Mouse (Mus musculus): ENCODE measurements at regions not wholly inside any gene's neighbourhood (a gene's known extent, or its start where the extent isn't known, plus 50 kb on each side); places are given as distances from the start of the nearest gene placed in this dataset.

DNA sequence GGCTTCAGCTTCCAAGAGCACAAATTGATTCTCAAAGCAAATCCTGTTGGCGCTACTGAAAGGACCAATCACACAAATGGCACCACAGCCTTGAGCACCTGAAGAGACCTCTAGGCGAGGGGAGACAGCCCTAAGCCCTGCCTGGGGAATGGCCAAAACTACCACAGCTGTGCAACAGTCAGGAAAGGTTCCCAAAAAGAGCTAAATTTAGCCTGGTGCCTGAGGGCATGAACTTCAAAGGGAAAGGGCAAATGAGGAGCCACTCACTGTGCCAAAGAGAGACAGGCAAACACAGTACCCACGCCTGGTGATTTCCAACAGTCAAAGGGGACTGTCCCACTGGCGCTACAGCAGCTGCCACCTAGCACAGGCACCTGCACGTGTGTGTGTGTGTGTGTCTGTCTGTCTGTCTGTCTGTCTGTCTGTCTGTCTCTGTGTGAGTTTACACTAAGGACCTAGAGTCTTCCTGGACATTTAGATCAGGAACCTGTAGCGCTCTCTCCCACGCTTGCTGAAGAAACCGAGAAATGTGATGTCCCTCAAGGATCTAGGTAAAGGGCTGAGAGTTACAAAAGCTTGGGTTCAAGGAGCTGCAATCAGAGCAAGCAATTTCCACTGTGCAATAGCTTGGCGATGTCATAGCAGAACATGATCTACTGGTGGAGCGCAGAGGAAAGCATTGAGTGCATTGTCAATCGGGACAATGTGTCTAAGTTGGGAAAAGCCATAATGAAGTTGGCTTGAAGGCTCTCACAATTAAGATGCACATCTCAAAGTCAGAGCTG lies 90.8 kb upstream of the Teddm2 start:
- WGBS, result 90% methylated on average over 11 of the region's 11 CpGs
- Histone ChIP-seq H3K9me3 (ENCODE audit: control insufficient read depth, low read length) (no peaks in the 10 kb centered on the region; the same call in 1 of the 2 replicates), H3K27me3 (ENCODE audit: control insufficient read depth, insufficient read depth, low read length) (no peaks in the 10 kb centered on the region), H3K9ac (replicated peaks; ENCODE audit: low read depth, low read length) (no peak overlapping the region), H3K4me3 (ENCODE audit: low read depth, low read length) (no peak overlapping the region), H3K27ac (ENCODE audit: low read depth, low read length) (no peak overlapping the region), H3K4me1 (ENCODE audit: control insufficient read depth, insufficient read depth, low read length) (no peaks in the 10 kb centered on the region), H3K4me2 (ENCODE audit: low read depth, low read length) (no peak overlapping the region), H3K36me3 (ENCODE audit: control insufficient read depth, insufficient read depth, low read length) (no peaks in the 10 kb centered on the region)
- no peak for ATAC-seq (ENCODE audit: low read depth)

DNA sequence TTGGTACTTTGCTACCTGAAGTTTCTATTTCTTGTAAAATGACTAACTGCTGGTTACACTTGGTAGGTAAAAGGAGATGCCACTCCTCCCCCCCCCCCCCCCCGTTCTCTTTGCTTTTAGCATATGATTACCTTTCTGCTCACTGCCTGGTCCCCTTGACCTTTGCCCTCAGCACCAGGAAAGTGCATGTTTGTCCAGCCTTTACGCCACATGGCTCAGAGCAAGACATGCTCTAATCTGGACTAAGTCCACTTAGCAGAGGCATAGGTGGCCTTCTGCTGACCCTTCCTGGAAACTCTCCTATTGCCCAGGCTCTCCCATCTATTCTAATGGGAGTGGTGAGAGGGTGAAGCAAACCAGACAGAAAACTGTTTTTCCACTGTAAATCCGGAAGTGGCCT lies 92.4 kb upstream of the Teddm2 start:
- Histone ChIP-seq H3K4me1 (ENCODE audit: control insufficient read depth, insufficient read depth, low read length) (no peaks in the 10 kb centered on the region), H3K4me2 (ENCODE audit: low read depth, low read length) (no peak overlapping the region), H3K9ac (replicated peaks; ENCODE audit: low read depth, low read length) (no peak overlapping the region), H3K27ac (ENCODE audit: low read depth, low read length) (no peak overlapping the region), H3K9me3 (ENCODE audit: control insufficient read depth, low read length) (no peaks in the 10 kb centered on the region; the same call in 1 of the 2 replicates), H3K36me3 (ENCODE audit: control insufficient read depth, insufficient read depth, low read length) (no peaks in the 10 kb centered on the region), H3K4me3 (ENCODE audit: low read depth, low read length) (no peak overlapping the region), H3K27me3 (ENCODE audit: control insufficient read depth, insufficient read depth, low read length) (no peaks in the 10 kb centered on the region)
- ATAC-seq (ENCODE audit: low read depth), result no peak
- WGBS, result 83% methylated on average over 3 of the region's 3 CpGs

DNA sequence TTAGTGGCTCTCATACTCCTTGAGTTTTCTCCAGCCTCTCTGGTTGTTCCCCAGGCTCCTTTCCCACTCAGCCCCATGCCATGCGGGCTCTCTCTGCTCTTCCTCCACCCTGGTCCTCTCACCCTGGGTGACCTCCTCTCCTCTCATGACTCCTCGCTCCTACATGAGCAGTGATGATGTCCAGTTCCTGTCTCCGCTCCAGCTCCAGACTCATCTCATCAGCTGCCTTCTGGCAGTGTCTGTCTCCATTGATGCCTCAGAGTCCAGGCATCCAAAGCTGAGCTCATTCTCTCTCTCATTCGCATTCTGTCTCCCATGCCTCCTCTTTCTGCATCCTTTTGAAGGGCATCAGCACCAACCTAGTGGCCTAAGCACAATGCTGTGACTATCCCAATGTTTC lies 94.8 kb upstream of the Teddm2 start:
- no peak overlapping the region for H3K4me2 ChIP-seq (ENCODE audit: low read depth, low read length)
- H3K9ac ChIP-seq (replicated peaks; ENCODE audit: low read depth, low read length), result no peak overlapping the region
- no peak overlapping the region for H3K27ac ChIP-seq (ENCODE audit: low read depth, low read length)
- no peak for ATAC-seq (ENCODE audit: low read depth)
- no peaks in the 10 kb centered on the region for H3K27me3 ChIP-seq (ENCODE audit: control insufficient read depth, insufficient read depth, low read length)
- whole genome bisulfite sequencing, result 92% methylated on average over 4 of the region's 4 CpGs
- H3K9me3 ChIP-seq (ENCODE audit: control insufficient read depth, low read length), result no peaks in the 10 kb centered on the region; the same call in 1 of the 2 replicates
- H3K4me1 ChIP-seq (ENCODE audit: control insufficient read depth, insufficient read depth, low read length), result no peaks in the 10 kb centered on the region
- H3K36me3 ChIP-seq (ENCODE audit: control insufficient read depth, insufficient read depth, low read length), result no peaks in the 10 kb centered on the region
- no peak overlapping the region for H3K4me3 ChIP-seq (ENCODE audit: low read depth, low read length)

DNA sequence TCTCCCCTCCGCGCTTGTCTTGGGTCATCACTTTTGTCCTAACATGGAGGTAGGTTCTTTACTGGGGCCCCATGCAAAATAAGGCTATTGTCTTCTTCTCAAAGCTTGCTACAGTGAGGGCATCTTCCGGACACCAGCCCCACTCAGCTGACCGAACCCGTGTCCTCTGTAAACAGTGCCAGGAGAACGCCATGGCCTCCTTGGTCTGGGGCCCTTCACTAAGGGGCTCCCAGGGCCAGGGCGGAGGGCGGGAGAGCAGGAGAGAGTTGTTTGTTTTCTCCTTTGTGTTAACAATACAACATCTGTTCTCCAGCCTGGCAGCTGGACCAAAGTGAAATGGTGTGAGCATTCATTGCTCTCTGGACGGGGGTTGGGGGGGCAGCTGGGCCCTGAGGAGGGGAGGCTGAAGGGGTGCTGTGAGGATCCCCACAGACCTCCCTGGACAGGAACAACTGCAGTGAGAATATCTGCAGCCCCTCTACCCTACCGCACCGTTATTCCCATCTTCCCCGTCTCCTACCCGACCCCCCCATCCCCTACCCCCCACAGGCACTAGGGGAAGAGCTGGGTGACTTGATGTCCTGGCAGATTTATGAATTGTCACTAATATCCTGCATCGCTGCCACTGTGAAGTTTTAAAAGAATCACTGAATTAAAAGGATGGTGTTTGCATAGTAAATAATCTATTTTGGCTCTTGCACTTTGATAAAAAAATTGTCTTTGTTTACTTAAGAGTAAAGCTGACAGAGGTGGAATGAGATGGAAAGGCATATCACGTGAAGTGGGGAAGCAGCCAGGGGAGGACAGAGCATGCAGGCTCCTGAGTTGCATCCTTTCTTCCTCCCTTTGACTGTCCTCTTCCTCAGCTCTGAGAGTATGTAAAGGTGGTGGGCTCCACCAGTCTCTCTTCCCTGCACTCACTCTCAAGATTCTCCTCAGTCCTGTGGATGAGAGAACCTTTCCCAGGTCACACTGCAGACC lies 97.5 kb upstream of the Teddm2 start:
- no peak overlapping the region for H3K27ac ChIP-seq (ENCODE audit: low read depth, low read length)
- 23% methylated on average over 15 of the region's 15 CpGs for WGBS
- H3K27me3 ChIP-seq (ENCODE audit: control insufficient read depth, insufficient read depth, low read length), result no peaks in the 10 kb centered on the region
- H3K36me3 ChIP-seq (ENCODE audit: control insufficient read depth, insufficient read depth, low read length), result no peaks in the 10 kb centered on the region
- H3K9me3 ChIP-seq (ENCODE audit: control insufficient read depth, low read length), result no peaks in the 10 kb centered on the region; the same call in 1 of the 2 replicates
- no peak overlapping the region for H3K4me2 ChIP-seq (ENCODE audit: low read depth, low read length)
- H3K4me1 ChIP-seq (ENCODE audit: control insufficient read depth, insufficient read depth, low read length), result no peaks in the 10 kb centered on the region
- no peak overlapping the region for H3K9ac ChIP-seq (replicated peaks; ENCODE audit: low read depth, low read length)
- no peak for ATAC-seq (ENCODE audit: low read depth)
- H3K4me3 ChIP-seq (ENCODE audit: low read depth, low read length), result no peak overlapping the region

DNA sequence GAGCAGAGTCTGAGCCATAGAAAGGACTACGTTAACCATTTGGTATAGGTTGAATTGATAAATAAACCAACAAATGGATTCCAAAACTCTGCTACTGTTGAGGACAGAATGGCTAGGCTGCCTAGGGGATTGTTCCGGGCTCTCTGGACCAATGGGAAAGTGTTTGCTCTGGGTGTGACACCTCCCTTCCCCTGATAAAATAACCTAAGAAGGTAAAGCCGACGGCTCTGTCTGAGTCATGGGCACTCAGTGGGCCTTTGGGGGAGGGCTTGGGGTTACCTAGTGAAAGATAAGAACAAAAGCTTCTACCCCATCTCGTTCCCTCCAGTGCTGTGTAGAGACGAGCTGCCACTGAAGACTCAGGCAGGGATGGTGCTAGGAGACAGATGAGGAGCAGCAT lies 99.7 kb upstream of the Teddm2 start:
- no peaks in the 10 kb centered on the region for H3K9me3 ChIP-seq (ENCODE audit: control insufficient read depth, low read length)
- H3K9ac ChIP-seq (replicated peaks; ENCODE audit: low read depth, low read length), result no peak overlapping the region
- no peak overlapping the region for H3K27ac ChIP-seq (ENCODE audit: low read depth, low read length)
- no peak overlapping the region for H3K4me3 ChIP-seq (ENCODE audit: low read depth, low read length)
- 82% methylated on average over 6 of the region's 6 CpGs for WGBS
- no peak overlapping the region for H3K4me2 ChIP-seq (ENCODE audit: low read depth, low read length)
- H3K27me3 ChIP-seq (ENCODE audit: control insufficient read depth, insufficient read depth, low read length), result no peaks in the 10 kb centered on the region
- no peak for ATAC-seq (ENCODE audit: low read depth)
- H3K36me3 ChIP-seq (ENCODE audit: control insufficient read depth, insufficient read depth, low read length), result no peaks in the 10 kb centered on the region
- H3K4me1 ChIP-seq (ENCODE audit: control insufficient read depth, insufficient read depth, low read length), result no peaks in the 10 kb centered on the region

DNA sequence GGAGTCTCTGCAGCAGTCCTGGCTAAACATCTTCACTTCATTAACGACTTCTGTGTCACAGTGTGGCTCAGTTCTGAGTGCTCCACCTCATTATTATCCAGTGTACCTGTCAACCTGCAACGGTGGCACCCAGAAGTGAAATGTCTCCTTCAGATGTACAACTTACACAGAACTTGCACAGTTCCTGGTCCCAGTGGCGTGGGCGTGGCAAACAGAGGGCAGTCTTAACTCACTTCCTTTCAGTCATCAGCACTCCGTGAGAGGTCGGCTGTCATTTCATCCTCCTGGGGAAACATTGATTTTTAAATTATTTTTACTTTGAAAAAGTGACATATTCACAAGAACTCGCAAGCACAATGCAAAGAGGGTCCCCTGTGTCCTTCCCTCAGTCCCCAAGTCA lies 103.6 kb upstream of the Teddm2 start:
- Histone ChIP-seq H3K36me3 (ENCODE audit: control insufficient read depth, insufficient read depth, low read length) (no peaks in the 10 kb centered on the region), H3K27ac (ENCODE audit: low read depth, low read length) (no peak overlapping the region), H3K27me3 (ENCODE audit: control insufficient read depth, insufficient read depth, low read length) (no peaks in the 10 kb centered on the region), H3K4me3 (ENCODE audit: low read depth, low read length) (no peak overlapping the region), H3K4me1 (ENCODE audit: control insufficient read depth, insufficient read depth, low read length) (no peaks in the 10 kb centered on the region), H3K4me2 (ENCODE audit: low read depth, low read length) (no peak overlapping the region), H3K9ac (replicated peaks; ENCODE audit: low read depth, low read length) (no peak overlapping the region), H3K9me3 (ENCODE audit: control insufficient read depth, low read length) (no peaks in the 10 kb centered on the region)
- 87% methylated on average over 7 of the region's 7 CpGs for WGBS
- ATAC-seq (ENCODE audit: low read depth), result no peak

DNA sequence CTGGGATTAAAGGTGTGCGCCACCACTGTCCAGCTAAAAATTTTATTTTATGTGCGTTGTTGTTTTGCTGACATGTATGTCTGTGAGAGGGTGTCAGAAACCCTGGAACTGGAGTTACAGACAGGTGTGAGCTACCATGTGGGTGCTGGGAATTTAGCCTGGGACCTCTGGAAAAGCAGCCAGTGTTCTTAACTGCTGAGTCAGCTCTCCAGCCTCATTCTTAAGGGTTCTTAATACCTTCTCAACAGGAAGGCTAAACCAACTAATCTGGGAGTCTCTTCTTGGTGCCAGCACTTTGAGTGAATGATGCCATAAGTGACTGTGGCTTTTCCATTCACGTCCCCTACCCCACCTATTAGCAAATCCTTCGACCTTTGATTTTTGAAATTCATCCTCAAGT lies 104.6 kb upstream of the Teddm2 start:
- WGBS, result 95% methylated on average over 4 of the region's 4 CpGs
- no peak for ATAC-seq (ENCODE audit: low read depth)
- Histone ChIP-seq H3K4me2 (ENCODE audit: low read depth, low read length) (no peak overlapping the region), H3K9me3 (ENCODE audit: control insufficient read depth, low read length) (no peaks in the 10 kb centered on the region), H3K4me1 (ENCODE audit: control insufficient read depth, insufficient read depth, low read length) (no peaks in the 10 kb centered on the region), H3K36me3 (ENCODE audit: control insufficient read depth, insufficient read depth, low read length) (no peaks in the 10 kb centered on the region), H3K4me3 (ENCODE audit: low read depth, low read length) (no peak overlapping the region), H3K27ac (ENCODE audit: low read depth, low read length) (no peak overlapping the region), H3K9ac (replicated peaks; ENCODE audit: low read depth, low read length) (no peak overlapping the region), H3K27me3 (ENCODE audit: control insufficient read depth, insufficient read depth, low read length) (no peaks in the 10 kb centered on the region)

DNA sequence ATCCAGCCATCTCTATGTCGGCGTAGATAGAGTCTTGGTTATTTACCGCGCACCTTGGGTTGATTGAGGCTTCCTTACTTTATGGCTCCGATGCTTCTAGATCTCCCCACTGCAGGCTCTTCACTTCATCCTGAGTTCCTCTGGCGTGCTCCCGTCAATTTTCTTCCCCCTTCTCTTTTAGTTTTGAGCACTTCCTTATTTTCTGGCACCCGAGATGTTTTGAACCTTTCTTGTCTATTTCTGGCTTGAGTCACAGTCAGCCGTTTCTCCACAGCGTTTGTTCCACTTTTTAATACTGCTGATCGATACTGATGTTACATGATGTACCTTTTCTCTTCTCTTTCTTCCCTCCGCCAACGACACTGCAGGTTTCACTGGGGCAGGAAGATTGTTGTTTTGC lies 106.0 kb upstream of the Teddm2 start:
- H3K36me3 ChIP-seq (ENCODE audit: control insufficient read depth, insufficient read depth, low read length), result no peaks in the 10 kb centered on the region
- no peak overlapping the region for H3K4me3 ChIP-seq (ENCODE audit: low read depth, low read length)
- ATAC-seq (ENCODE audit: low read depth), result no peak
- no peak overlapping the region for H3K4me2 ChIP-seq (ENCODE audit: low read depth, low read length)
- H3K4me1 ChIP-seq (ENCODE audit: control insufficient read depth, insufficient read depth, low read length), result no peaks in the 10 kb centered on the region
- no peaks in the 10 kb centered on the region for H3K27me3 ChIP-seq (ENCODE audit: control insufficient read depth, insufficient read depth, low read length)
- H3K9ac ChIP-seq (replicated peaks; ENCODE audit: low read depth, low read length), result no peak overlapping the region
- 94% methylated on average over 13 of the region's 13 CpGs for WGBS
- no peaks in the 10 kb centered on the region for H3K9me3 ChIP-seq (ENCODE audit: control insufficient read depth, low read length)
- H3K27ac ChIP-seq (ENCODE audit: low read depth, low read length), result no peak overlapping the region

DNA sequence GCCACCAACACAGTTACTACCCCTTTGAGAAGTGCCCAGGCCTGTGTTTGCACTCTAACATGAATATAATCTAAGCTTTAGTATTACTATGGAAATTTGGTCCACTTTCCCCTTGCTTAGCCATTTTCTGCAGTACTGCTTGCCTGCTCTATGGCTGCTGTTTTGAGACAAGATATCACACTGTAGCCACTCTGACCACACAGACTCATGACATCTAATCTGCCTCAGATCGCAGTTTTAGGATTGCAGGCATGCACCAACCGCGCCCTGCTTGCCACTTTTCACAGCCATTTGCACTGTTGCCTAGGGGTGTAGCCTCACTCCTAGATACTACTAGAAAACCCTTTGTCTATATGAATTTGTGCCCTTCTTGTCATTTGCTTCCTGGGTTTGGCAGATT lies 107.4 kb upstream of the Teddm2 start:
- H3K4me2 ChIP-seq (ENCODE audit: low read depth, low read length), result no peak overlapping the region
- no peak for ATAC-seq (ENCODE audit: low read depth)
- no peak overlapping the region for H3K27ac ChIP-seq (ENCODE audit: low read depth, low read length)
- no peaks in the 10 kb centered on the region for H3K36me3 ChIP-seq (ENCODE audit: control insufficient read depth, insufficient read depth, low read length)
- no peaks in the 10 kb centered on the region for H3K27me3 ChIP-seq (ENCODE audit: control insufficient read depth, insufficient read depth, low read length)
- no peaks in the 10 kb centered on the region for H3K9me3 ChIP-seq (ENCODE audit: control insufficient read depth, low read length)
- no peak overlapping the region for H3K4me3 ChIP-seq (ENCODE audit: low read depth, low read length)
- H3K9ac ChIP-seq (replicated peaks; ENCODE audit: low read depth, low read length), result no peak overlapping the region
- 97% methylated on average over 3 of the region's 3 CpGs for WGBS
- H3K4me1 ChIP-seq (ENCODE audit: control insufficient read depth, insufficient read depth, low read length), result no peaks in the 10 kb centered on the region
